Mouse (Mus musculus) liver, adult 2 months (tissue): Measurements from ENCODE around the gene Ica1. TPM values are rescaled to one million over a fixed set of nuclear protein-coding genes. Genes with fewer than 3 reads are reported as not detected.
A peak's percentile ranks its signal among the peaks of the same experiment; 100 is the strongest.

Experiments used
- DNase-seq: peaks from one replicate; pipeline ENCODE4 v3.0.0-alpha.2; 2011; ENCODE audit warnings: low read depth, low spot score; ENCODE audit errors: extremely low read depth
- H3K27ac ChIP-seq: fragments of 200-500 bp; replicated peaks from 2 replicates; pipeline ENCODE4 v1.5.1; 2012; ENCODE audit warnings: low read depth, mild to moderate bottlenecking, control low read depth, inconsistent platforms, low read length; ENCODE audit not compliant: insufficient read depth
- H3K27me3 ChIP-seq: fragments of 200-500 bp; 2 replicates; pipeline ENCODE4 v1.6.1; 2012; ENCODE audit warnings: mild to moderate bottlenecking, moderate library complexity, low read length, inconsistent platforms; ENCODE audit not compliant: control insufficient read depth, insufficient read depth
- H3K36me3 ChIP-seq: fragments of 200-500 bp; 2 replicates; pipeline ENCODE4 v1.6.1; 2012; ENCODE audit warnings: low read length, inconsistent platforms; ENCODE audit not compliant: control insufficient read depth, insufficient read depth
- H3K4me1 ChIP-seq: fragments of 200-500 bp; 2 replicates; pipeline ENCODE4 v1.6.1; 2011; ENCODE audit warnings: low read length; ENCODE audit not compliant: control insufficient read depth, insufficient read depth
- H3K4me3 ChIP-seq: fragments of 200-500 bp; 2 replicates; pipeline ENCODE4 v1.5.1; 2011; ENCODE audit warnings: low read depth, mild to moderate bottlenecking, control low read depth, low read length, moderate library complexity; ENCODE audit not compliant: insufficient read depth
- H3K79me2 ChIP-seq: fragments of 200-500 bp; 2 replicates; pipeline ENCODE4 v1.6.1; 2012; ENCODE audit warnings: inconsistent platforms, mild to moderate bottlenecking, low read length, moderate library complexity; ENCODE audit not compliant: control insufficient read depth, insufficient read depth
- H3K9ac ChIP-seq: fragments of 200-500 bp; 2 replicates; pipeline ENCODE4 v1.6.1; 2012; ENCODE audit warnings: low read depth, mild to moderate bottlenecking, control low read depth, inconsistent platforms, low read length
- CTCF ChIP-seq: fragments of 200-500 bp; IDR thresholded peaks from 2 replicates; pipeline ENCODE4 v1.5.1; 2011; ENCODE audit warnings: low read depth, low read length, control low read depth
- POLR2A ChIP-seq: fragments of 200-500 bp; IDR thresholded peaks from 2 replicates; pipeline ENCODE4 v1.6.1; 2011; ENCODE audit warnings: low read length, control low read depth; ENCODE audit not compliant: insufficient read depth; ENCODE audit errors: extremely low read depth
- WGBS: fragments of 180-500 bp; shearing (Covaris S2); methylation state at CpG from one replicate; pipeline ENCODE4 v1.1.7; 2018; 5-methylcytosine and 5-hydroxymethylcytosine counted together
- polyA plus RNA-seq: library from polyadenylated mRNA; depleted of rRNA; stranded (reverse); fragments of >200 nt; gene quantifications from 2 replicates; pipeline ENCODE4 v1.2.3, GENCODE M21; 2012
- total RNA-seq: library from RNA; depleted of rRNA; stranded (reverse); fragments of >200 nt; gene quantifications from 2 replicates; pipeline ENCODE4 v1.2.3, GENCODE M21; 2014

The Ica1 gene
- total and polyA plus RNA-seq, 2 experiments: 0.84 to 2.9 TPM

DNA sequence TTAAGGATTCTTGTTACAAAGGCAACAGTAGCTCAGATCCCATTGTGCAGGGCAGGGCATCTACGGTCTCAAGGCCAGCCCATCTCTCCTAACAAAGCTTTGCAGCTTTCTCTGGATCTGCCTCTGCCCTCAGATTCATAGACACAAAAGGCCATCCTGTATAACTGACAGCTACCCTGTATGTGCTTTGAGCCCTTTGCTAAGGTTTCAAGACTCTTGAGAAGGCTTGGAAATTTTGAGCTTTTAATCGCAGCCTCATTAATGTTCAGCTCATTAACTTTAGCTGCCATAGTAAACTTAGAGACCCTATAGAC is 24.6 kb downstream of the Ica1 start:
- Histone ChIP-seq H3K4me3 (no peak overlapping the region), H3K36me3 (0 out of 2 replicates have a peak, but pooled peaks cover 1% of the 10 kb centered on the region), H3K27ac (no peak overlapping the region), H3K27me3 (no peaks in the 10 kb centered on the region), H3K4me1 (no peaks in the 10 kb centered on the region), H3K79me2 (no peaks in the 10 kb centered on the region), H3K9ac (no peak overlapping the region)
- DNase-seq: no peak
- no peak for TF ChIP-seq CTCF
- TF ChIP-seq POLR2A: no peak
- WGBS: 97% methylated on average over 2 of the region's 2 CpGs

- Histone ChIP-seq H3K4me1 (no peaks in the 10 kb centered on the region), H3K9ac (no peak overlapping the region), H3K79me2 (no peaks in the 10 kb centered on the region), H3K27me3 (no peaks in the 10 kb centered on the region), H3K36me3 (0 out of 2 replicates have a peak, but pooled peaks cover 1% of the 10 kb centered on the region), H3K4me3 (no peak overlapping the region), H3K27ac (no peak overlapping the region)
- 45% methylated on average over 6 of the region's 6 CpGs for WGBS
- DNase-seq: peak; percentile 64
- no peak for TF ChIP-seq CTCF
- TF ChIP-seq POLR2A: no peak
Measured at GRCm38 (mm10) chr6:8752984-8753722, 25.1 kb downstream of the Ica1 start.

DNA sequence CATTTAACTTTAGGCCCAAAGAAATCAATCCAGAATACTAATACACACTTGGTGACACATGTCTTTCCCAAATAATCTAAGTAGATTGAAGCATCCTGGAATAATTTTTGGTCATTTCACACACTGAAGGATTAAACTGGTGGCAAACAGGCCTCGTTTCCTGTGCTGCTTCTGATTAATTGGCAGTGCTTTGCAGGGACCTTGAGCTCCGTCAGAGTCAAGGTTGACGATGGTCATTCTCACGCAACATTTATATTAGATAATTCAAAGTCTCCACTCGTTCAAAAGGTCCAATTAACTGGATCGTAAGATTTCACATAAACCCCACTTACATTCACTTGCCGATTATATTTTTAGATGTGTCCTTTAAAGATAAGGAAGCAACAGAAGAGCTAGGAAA is 33.4 kb downstream of the Ica1 start:
- no peak overlapping the region for H3K27ac ChIP-seq
- H3K27me3 ChIP-seq: no peaks in the 10 kb centered on the region
- DNase-seq: no peak
- no peak overlapping the region for H3K4me3 ChIP-seq
- H3K4me1 ChIP-seq: no peaks in the 10 kb centered on the region
- no peak overlapping the region for H3K9ac ChIP-seq
- 0 out of 2 replicates have a peak, but pooled peaks cover 1% of the 10 kb centered on the region for H3K36me3 ChIP-seq
- WGBS: 84% methylated on average over 7 of the region's 7 CpGs
- H3K79me2 ChIP-seq: no peaks in the 10 kb centered on the region
- TF ChIP-seq CTCF (no peak), POLR2A (no peak)

GRCm38 (mm10) chr6:8744273-8744785 is 34.0 kb downstream of the Ica1 start:
- H3K36me3 ChIP-seq: 0 out of 2 replicates have a peak, but pooled peaks cover 1% of the 10 kb centered on the region
- no peaks in the 10 kb centered on the region for H3K79me2 ChIP-seq
- no peak overlapping the region for H3K9ac ChIP-seq
- no peak overlapping the region for H3K27ac ChIP-seq
- H3K4me3 ChIP-seq: no peak overlapping the region
- no peaks in the 10 kb centered on the region for H3K27me3 ChIP-seq
- no peak for TF ChIP-seq POLR2A
- TF ChIP-seq CTCF: no peak
- no peak for DNase-seq
- H3K4me1 ChIP-seq: no peaks in the 10 kb centered on the region
- WGBS: 85% methylated on average over 4 of the region's 4 CpGs

DNA sequence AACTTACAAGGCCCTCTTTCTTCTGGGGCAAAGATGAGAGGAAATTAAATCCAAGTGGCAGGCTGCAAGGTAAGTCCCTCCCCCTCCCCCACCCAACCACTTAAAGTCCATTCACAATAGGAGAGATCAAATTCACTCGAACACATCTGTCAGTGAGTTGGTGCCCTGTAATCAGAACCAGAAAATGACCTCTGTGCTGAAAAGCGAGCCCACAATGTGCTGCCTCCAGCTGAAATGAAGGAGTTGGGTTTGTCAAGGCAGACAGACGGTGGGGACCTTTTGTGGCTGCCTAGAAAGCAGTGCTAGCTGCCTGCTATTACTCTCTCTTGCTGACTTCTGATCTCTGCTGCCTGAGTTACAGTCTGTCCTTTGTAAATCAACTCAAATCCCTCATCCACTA is 35.8 kb downstream of the Ica1 start:
- no peak overlapping the region for H3K4me3 ChIP-seq
- DNase-seq: no peak
- no peaks in the 10 kb centered on the region for H3K4me1 ChIP-seq
- TF ChIP-seq POLR2A: no peak
- TF ChIP-seq CTCF: no peak
- H3K27ac ChIP-seq: no peak overlapping the region
- H3K9ac ChIP-seq: no peak overlapping the region
- H3K36me3 ChIP-seq: no peaks in the 10 kb centered on the region
- 81% methylated on average over 3 of the region's 3 CpGs for WGBS
- H3K79me2 ChIP-seq: no peaks in the 10 kb centered on the region
- no peaks in the 10 kb centered on the region for H3K27me3 ChIP-seq

- Histone ChIP-seq H3K4me3 (no peak overlapping the region), H3K27me3 (no peaks in the 10 kb centered on the region), H3K27ac (no peak overlapping the region), H3K9ac (no peak overlapping the region), H3K4me1 (no peaks in the 10 kb centered on the region), H3K36me3 (no peaks in the 10 kb centered on the region), H3K79me2 (no peaks in the 10 kb centered on the region)
- DNase-seq: no peak
- TF ChIP-seq CTCF (no peak), POLR2A (no peak)
- 54% methylated on average over 1 of the region's 1 CpGs for WGBS
Measured at GRCm38 (mm10) chr6:8741659-8742058, 36.6 kb downstream of the Ica1 start.
